Mouse (Mus musculus) embryonic facial prominence, embryonic 12.5 days (tissue): ENCODE data around the gene Gas2l1. TPM values are rescaled to one million over a fixed set of nuclear protein-coding genes. Genes with fewer than 3 reads are reported as not detected.

Experiments used
- ATAC-seq: fragments of 200-750 bp; cut with Nextera tagmentation; 2 replicates; pipeline ENCODE4 v1.8.0; 2017; ENCODE audit not compliant: insufficient number of reproducible peaks, insufficient read depth, low FRiP score, low TSS enrichment
- H3K27ac ChIP-seq: fragments of 300-500 bp; sonication (generic); 2 replicates; pipeline ENCODE4 v1.5.1; 2016; ENCODE audit warnings: mild to moderate bottlenecking
- H3K27me3 ChIP-seq: fragments of 300-500 bp; sonication (generic); 2 replicates; pipeline ENCODE4 v1.6.1; 2016; ENCODE audit warnings: mild to moderate bottlenecking, moderate library complexity
- H3K36me3 ChIP-seq: fragments of 300-500 bp; sonication (generic); 2 replicates; pipeline ENCODE4 v1.6.1; 2016; ENCODE audit warnings: mild to moderate bottlenecking
- H3K4me1 ChIP-seq: fragments of 300-500 bp; sonication (generic); 2 replicates; pipeline ENCODE4 v1.6.1; 2016
- H3K4me2 ChIP-seq: fragments of 300-500 bp; sonication (generic); replicated peaks from 2 replicates; pipeline ENCODE4 v1.6.1; 2016; ENCODE audit warnings: mild to moderate bottlenecking, moderate library complexity
- H3K4me3 ChIP-seq: fragments of 300-500 bp; sonication (generic); 2 replicates; pipeline ENCODE4 v1.5.1; 2016; ENCODE audit warnings: mild to moderate bottlenecking
- H3K9ac ChIP-seq: fragments of 300-500 bp; sonication (generic); 2 replicates; pipeline ENCODE4 v1.6.1; 2016; ENCODE audit warnings: mild to moderate bottlenecking, moderate library complexity
- H3K9me3 ChIP-seq: fragments of 300-500 bp; sonication (generic); 2 replicates; pipeline ENCODE4 v1.6.1; 2016; ENCODE audit warnings: mild to moderate bottlenecking, moderate library complexity
- WGBS: fragments of 180-500 bp; shearing (Covaris S2); methylation state at CpG from one replicate; pipeline ENCODE4 v1.1.7; 2016; 5-methylcytosine and 5-hydroxymethylcytosine counted together
- polyA plus RNA-seq: library from polyadenylated mRNA; unstranded; fragments of >200 nt; fragmentation: Nextera tagmentation; extraction: Ambion mirVana; gene quantifications from 2 replicates; pipeline ENCODE4 v1.2.1, GENCODE M21; 2016

The Gas2l1 gene
- polyA plus RNA-seq, 1 experiment from 2014 or later: 44.3 TPM

GRCm38 (mm10) chr11:5057064-5057463 is 8.1 kb downstream of the Gas2l1 start:
- H3K9me3 ChIP-seq: no peaks in the 10 kb centered on the region

GRCm38 (mm10) chr11:5055945-5056938 is 8.9 kb downstream of the Gas2l1 start:
- no peak for ATAC-seq
- H3K4me3 ChIP-seq: no peak overlapping the region

More at GRCm38 (mm10) chr11:5057064-5057463, 8.1 kb downstream of the Gas2l1 start:
- peaks cover 70% of the 10 kb centered on the region for H3K27me3 ChIP-seq
- H3K36me3 ChIP-seq: no peaks in the 10 kb centered on the region; the same call in 1 of the 2 replicates
- H3K4me2 ChIP-seq: no peak overlapping the region
- H3K27ac ChIP-seq: no peak overlapping the region
- H3K4me1 ChIP-seq: peaks cover 47% of the 10 kb centered on the region
- H3K9ac ChIP-seq: no peak overlapping the region
- ATAC-seq: no peak
- WGBS: 46% methylated on average over 8 of the region's 8 CpGs
- no peak overlapping the region for H3K4me3 ChIP-seq

GRCm38 (mm10) chr11:5054874-5055273 is 10.3 kb downstream of the Gas2l1 start:
- Histone ChIP-seq H3K27me3 (peaks cover 48% of the 10 kb centered on the region), H3K36me3 (no peaks in the 10 kb centered on the region), H3K27ac (no peak overlapping the region), H3K4me2 (no peak overlapping the region), H3K9me3 (no peaks in the 10 kb centered on the region), H3K4me3 (no peak overlapping the region), H3K4me1 (peaks cover 37% of the 10 kb centered on the region), H3K9ac (no peak overlapping the region)
- WGBS: 68% methylated on average over 6 of the region's 6 CpGs
- ATAC-seq: no peak

More at GRCm38 (mm10) chr11:5055945-5056938, 8.9 kb downstream of the Gas2l1 start:
- H3K36me3 ChIP-seq: no peaks in the 10 kb centered on the region; the same call in 1 of the 2 replicates
- no peak overlapping the region for H3K9ac ChIP-seq
- no peak overlapping the region for H3K27ac ChIP-seq
- 25% methylated on average over 23 of the region's 23 CpGs for WGBS
- peaks cover 42% of the 10 kb centered on the region for H3K4me1 ChIP-seq
- peaks cover 62% of the 10 kb centered on the region for H3K27me3 ChIP-seq
- no peaks in the 10 kb centered on the region for H3K9me3 ChIP-seq
- H3K4me2 ChIP-seq: no peak overlapping the region; the same call in 1 of the 2 replicates

- no peaks in the 10 kb centered on the region for H3K9me3 ChIP-seq
- no peak overlapping the region for H3K9ac ChIP-seq
- WGBS: 87% methylated on average over 14 of the region's 14 CpGs
- peaks cover 32% of the 10 kb centered on the region for H3K4me1 ChIP-seq
- H3K27ac ChIP-seq: no peak overlapping the region
- peaks cover 41% of the 10 kb centered on the region for H3K27me3 ChIP-seq
- H3K36me3 ChIP-seq: no peaks in the 10 kb centered on the region
- no peak overlapping the region for H3K4me2 ChIP-seq
- no peak for ATAC-seq
- no peak overlapping the region for H3K4me3 ChIP-seq
Measured at GRCm38 (mm10) chr11:5054151-5054550, 11.0 kb downstream of the Gas2l1 start.

DNA sequence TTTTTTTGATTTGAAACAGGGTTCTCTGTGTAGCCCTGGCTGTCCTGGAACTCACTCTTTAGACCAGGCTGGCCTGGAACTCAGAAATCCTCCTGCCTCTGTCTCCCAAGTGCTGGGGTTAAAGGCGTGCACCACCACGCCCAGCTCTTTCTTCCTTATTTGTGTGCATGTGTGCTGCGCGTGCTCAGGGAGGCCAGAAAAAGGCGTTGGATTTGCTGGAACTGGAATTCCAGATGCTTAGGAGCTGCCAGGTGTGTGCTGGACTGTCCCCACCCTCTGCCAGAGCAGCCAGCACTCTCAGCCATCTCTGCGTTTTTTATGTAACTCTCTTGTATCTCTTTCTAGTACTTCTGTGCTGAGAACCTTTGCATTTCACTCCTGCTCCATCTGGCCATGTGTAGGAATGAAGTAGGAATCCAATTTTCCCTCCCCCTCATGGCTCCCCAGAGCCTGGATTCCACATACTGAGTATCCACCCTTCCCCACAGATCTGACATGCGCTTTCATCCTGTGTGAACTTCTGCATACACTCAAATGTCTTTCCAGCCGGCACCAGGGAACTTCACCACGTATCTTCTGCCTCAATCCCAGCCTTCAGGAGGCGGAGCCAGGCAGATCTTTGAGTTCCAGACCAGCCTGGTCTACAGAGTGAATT is 12.8 kb downstream of the Gas2l1 start:
- Histone ChIP-seq H3K27ac (no peak overlapping the region), H3K27me3 (peaks cover 22% of the 10 kb centered on the region), H3K4me1 (peaks cover 19% of the 10 kb centered on the region), H3K36me3 (no peaks in the 10 kb centered on the region), H3K9ac (no peak overlapping the region), H3K4me3 (no peak overlapping the region), H3K9me3 (no peaks in the 10 kb centered on the region), H3K4me2 (no peak overlapping the region)
- ATAC-seq: no peak
- 68% methylated on average over 10 of the region's 10 CpGs for WGBS

- WGBS: 61% methylated on average over 10 of the region's 10 CpGs
- H3K27me3 ChIP-seq: peaks cover 15% of the 10 kb centered on the region
- no peak overlapping the region for H3K27ac ChIP-seq
- H3K36me3 ChIP-seq: no peaks in the 10 kb centered on the region
- H3K4me3 ChIP-seq: no peak overlapping the region
- H3K4me1 ChIP-seq: peaks cover 14% of the 10 kb centered on the region
- H3K9ac ChIP-seq: no peak overlapping the region
- no peaks in the 10 kb centered on the region for H3K9me3 ChIP-seq
- H3K4me2 ChIP-seq: no peak overlapping the region
- ATAC-seq: no peak
Measured at GRCm38 (mm10) chr11:5051629-5052028, 13.5 kb downstream of the Gas2l1 start.

DNA sequence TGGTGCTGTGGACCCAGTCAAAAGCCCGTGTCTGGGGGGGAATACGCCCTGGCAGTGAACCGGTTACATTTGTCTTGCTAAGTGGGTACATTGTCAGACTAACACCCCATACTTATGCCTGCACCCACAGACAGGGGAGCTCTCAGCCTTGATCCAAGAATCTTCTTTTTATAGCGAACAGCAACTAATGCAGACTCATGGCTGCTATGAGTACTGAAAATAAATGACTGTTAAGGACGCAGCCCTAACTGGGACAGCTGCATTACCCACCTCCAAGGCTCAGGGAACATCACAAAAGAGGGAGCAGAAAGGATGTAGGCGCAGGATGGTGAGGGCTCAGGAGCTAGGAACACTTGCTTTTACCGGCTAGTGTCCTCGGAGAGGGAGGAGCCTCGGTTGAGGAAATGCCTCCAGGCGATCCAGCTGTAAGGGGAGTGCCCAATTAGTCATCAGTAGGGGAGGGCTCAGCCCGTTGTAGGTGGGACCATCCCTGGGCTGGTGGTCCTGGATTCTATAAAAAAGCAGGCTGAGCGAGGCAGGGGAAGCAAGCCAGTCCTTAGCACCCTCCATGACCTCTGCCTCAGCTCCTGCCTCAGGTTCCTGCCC is 18.7 kb downstream of the Gas2l1 start:
- Histone ChIP-seq H3K27ac (no peak overlapping the region), H3K27me3 (0 out of 2 replicates have a peak, but pooled peaks cover 4% of the 10 kb centered on the region), H3K4me1 (0 out of 2 replicates have a peak, but pooled peaks cover under 1% of the 10 kb centered on the region), H3K36me3 (peaks cover 13% of the 10 kb centered on the region), H3K4me2 (no peak overlapping the region), H3K9me3 (no peaks in the 10 kb centered on the region), H3K4me3 (no peak overlapping the region), H3K9ac (no peak overlapping the region)
- no peak for ATAC-seq
- WGBS: 51% methylated on average over 12 of the region's 12 CpGs

GRCm38 (mm10) chr11:5042645-5043381 is 22.3 kb downstream of the Gas2l1 start:
- 87% methylated on average over 8 of the region's 8 CpGs for WGBS
- H3K36me3 ChIP-seq: peaks cover 42% of the 10 kb centered on the region
- no peak for ATAC-seq

DNA sequence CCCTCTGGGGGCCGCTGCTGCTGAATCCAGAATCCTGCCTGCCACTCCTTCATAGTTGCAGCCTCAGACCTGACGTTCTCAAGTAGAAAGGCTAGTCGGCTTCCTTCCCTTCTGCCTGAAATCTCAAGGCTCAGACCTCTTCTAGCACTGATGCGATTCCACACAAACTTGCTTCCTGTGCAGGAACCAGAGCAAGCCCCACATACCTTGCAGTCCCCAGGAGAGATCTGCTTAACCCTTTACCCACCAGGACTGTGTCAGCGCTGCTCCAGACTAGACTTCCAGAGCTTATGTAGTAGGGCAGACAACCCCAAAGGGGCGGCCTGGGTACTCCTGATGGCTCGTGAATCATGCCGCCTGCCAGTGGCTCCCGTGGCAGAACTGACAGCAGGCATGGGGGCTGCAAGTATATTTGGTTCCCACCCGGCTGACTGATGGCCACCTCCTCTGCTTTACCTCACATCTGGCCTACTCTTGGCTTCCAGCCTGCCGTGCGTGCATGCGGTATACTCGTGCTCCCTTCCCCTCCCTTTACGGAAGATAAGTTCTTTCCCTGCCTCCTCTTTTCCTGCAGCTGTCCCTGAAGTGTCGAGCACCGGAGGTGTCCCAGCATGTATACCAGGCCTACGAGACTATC is 23.9 kb downstream of the Gas2l1 start:
- 72% methylated on average over 18 of the region's 18 CpGs for WGBS
- Histone ChIP-seq H3K4me3 (no peak overlapping the region), H3K4me1 (0 out of 2 replicates have a peak, but pooled peaks cover 5% of the 10 kb centered on the region), H3K27me3 (0 out of 2 replicates have a peak, but pooled peaks cover 4% of the 10 kb centered on the region), H3K36me3 (peaks cover 52% of the 10 kb centered on the region), H3K9me3 (no peaks in the 10 kb centered on the region), H3K27ac (peak overlapping the region; percentile 73; the same call in 1 of the 2 replicates), H3K9ac (no peak overlapping the region), H3K4me2 (no peak overlapping the region)
- no peak for ATAC-seq

More at GRCm38 (mm10) chr11:5042645-5043381, 22.3 kb downstream of the Gas2l1 start:
- Histone ChIP-seq H3K9ac (no peak overlapping the region), H3K27ac (no peak overlapping the region), H3K4me2 (no peak overlapping the region), H3K9me3 (no peaks in the 10 kb centered on the region), H3K27me3 (0 out of 2 replicates have a peak, but pooled peaks cover 4% of the 10 kb centered on the region), H3K4me3 (no peak overlapping the region), H3K4me1 (0 out of 2 replicates have a peak, but pooled peaks cover 5% of the 10 kb centered on the region)

GRCm38 (mm10) chr11:5040585-5040984 is 24.5 kb downstream of the Gas2l1 start:
- no peaks in the 10 kb centered on the region for H3K27me3 ChIP-seq
- H3K9ac ChIP-seq: no peak overlapping the region
- H3K4me2 ChIP-seq: no peak overlapping the region
- H3K27ac ChIP-seq: peak overlapping the region; percentile 73; the same call in 1 of the 2 replicates
- H3K9me3 ChIP-seq: no peaks in the 10 kb centered on the region
- H3K4me3 ChIP-seq: no peak overlapping the region
- WGBS: 90% methylated on average over 5 of the region's 5 CpGs
- 0 out of 2 replicates have a peak, but pooled peaks cover 5% of the 10 kb centered on the region for H3K4me1 ChIP-seq
- no peak for ATAC-seq
- peaks cover 57% of the 10 kb centered on the region for H3K36me3 ChIP-seq
